Mouse (Mus musculus): Measurements from ENCODE around the gene Arf1.

DNA sequence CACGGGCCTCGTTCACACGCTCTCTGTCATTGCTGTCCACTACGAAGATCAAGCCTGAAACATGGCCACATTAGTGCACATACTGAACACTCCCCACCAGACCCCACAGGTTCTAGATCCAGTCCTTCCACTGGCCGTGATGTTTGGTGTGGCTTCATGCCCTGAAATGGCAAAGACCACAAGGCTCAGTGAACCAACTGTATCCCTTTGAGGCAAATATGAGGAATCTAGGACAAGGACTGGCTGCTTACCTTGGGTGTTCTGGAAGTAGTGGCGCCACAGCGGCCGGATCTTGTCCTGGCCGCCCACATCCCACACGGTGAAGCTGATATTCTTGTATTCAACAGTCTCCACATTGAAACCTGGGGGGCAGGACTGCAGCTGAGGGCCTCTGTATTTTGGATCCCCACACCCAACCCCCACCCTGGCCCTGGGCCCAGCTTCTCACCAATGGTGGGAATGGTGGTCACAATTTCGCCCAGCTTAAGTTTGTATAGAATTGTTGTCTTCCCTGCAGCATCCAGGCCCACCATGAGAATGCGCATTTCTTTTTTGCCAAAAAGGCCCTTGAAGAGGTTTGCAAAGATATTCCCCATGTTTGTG is 15.1 kb downstream of the Arf1 start:
- TF ChIP-seq CTCF (IDR thresholded peaks at IDR 0.05; ENCODE audit: borderline replicate concordance, extremely low read depth, insufficient read depth, insufficient read length) (no peak), POLR2A (IDR thresholded peaks at IDR 0.05; ENCODE audit: borderline replicate concordance, extremely low read depth, insufficient read depth, insufficient read length, poor library complexity, severe bottlenecking) (no peak)
